Mouse (Mus musculus) urinary bladder, postnatal 10 days (tissue): ENCODE data around the gene Msh6.
"Not testable (repeated sequence)": the region's sequence is repeated elsewhere in the genome, so short reads cannot be mapped to it uniquely, and the experiment has no call there.

Experiments
- DNase-seq: peaks from one replicate; pipeline ENCODE4 v3.0.0; 2022; ENCODE audit warnings: low spot score

Gene Msh6

DNA sequence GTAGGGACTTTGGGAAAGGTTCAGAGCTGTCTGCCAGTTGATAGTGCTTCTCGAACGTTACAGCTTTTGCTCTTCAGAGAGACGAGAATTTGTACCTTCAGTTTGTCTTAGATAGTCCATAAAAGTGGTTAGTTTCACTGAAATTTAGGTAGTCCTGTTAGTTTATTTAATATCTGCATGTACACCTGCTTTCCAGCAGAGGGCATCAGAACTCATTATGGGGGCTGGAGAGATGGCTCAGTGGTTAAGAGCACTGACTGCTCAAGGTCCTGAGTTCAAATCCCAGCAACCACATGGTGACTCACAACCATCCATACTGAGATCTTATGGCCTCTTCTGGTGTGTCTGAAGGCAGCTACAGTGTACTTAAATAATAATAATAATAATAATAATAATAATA lies 7.2 kb downstream of the Msh6 start:
- no peak for DNase-seq

DNA sequence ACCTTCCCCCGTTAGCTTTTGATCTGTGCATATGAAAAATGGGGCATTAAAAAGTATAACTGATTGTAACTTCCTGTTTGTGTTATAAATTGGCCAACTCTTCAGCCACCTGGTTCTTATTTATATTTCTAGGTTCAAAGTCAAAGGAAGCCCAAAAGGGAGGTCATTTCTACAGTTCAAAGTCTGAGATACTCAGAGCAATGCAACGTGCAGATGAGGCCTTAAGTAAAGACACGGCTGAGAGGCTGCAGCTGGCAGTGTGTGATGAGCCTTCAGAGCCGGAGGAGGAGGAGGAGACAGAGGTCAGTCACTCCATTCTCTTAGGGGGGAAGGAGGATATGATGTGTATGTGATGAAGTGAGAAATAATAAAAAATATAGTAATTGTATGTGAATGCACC lies 8.5 kb downstream of the Msh6 start:
- no peak for DNase-seq

DNA sequence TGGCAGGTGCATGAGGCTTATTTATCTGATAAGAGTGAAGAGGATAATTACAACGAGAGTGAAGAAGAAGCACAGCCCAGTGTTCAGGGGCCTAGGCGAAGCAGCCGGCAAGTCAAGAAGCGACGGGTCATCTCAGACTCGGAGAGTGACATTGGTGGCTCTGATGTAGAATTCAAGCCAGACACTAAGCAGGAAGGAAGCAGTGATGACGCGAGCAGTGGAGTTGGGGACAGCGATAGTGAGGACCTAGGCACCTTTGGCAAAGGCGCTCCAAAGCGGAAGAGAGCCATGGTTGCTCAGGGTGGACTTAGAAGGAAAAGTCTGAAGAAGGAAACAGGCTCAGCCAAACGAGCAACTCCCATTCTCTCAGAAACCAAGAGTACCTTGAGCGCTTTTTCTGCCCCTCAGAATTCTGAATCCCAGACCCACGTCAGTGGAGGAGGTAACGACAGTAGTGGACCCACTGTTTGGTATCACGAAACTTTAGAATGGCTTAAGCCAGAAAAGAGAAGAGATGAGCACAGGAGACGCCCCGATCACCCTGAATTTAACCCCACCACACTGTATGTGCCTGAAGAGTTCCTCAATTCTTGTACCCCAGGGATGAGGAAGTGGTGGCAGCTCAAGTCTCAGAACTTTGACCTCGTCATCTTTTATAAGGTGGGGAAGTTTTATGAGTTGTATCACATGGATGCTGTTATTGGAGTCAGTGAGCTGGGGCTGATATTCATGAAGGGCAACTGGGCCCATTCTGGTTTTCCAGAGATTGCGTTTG lies 9.8 kb downstream of the Msh6 start:
- no peak for DNase-seq

GRCm38 (mm10) chr17:87985916-87986315 lies 11.1 kb downstream of the Msh6 start:
- DNase-seq = no peak

- DNase-seq = no peak
These were observed 12.6 kb downstream of the Msh6 start for GRCm38 (mm10) chr17:87987507-87987906.

DNA sequence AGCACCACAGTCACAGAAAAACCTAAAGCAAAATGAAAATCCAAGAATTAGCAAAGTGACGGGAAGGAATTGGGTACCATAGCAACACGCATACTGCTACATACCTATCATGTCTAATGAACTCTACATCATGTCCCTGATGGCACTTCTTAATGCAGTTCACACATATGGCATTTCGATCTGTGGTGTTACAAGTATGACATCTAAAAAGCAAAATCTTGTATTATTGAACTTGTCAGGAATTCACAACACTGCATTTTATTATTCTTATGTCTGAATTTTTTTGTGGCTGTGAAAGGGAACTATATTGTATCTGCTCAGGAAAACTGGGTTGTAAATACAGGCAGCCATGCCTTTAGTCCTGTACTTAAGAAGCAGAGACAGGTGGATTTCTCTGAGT lies 17.3 kb downstream of the Msh6 start:
- no peak for DNase-seq

DNA sequence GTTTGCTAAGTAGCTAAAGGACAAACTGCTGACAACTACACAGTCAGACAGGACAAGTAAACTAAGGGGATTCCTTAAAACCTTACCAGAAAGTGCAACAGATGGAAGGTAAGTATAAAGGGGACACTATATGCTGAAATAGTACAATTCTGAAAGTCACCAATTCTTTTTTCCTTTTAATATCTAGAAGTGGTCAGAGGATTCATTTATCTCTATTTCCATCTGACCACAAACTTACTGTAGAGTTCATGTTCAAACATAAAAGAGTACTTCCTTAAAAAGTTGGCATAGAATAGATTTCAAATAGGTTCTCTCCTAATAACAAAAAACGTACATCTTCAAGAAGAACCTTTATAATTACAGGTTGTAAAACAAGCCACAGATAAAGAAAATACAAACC lies 18.5 kb downstream of the Msh6 start:
- no peak for DNase-seq

- DNase-seq = no peak
These were observed 22.9 kb downstream of the Msh6 start for GRCm38 (mm10) chr17:87997808-87998207.

- no peak for DNase-seq
These were observed 30.0 kb downstream of the Msh6 start for GRCm38 (mm10) chr17:88004892-88005291.

- no peak for DNase-seq
These were observed 32.1 kb downstream of the Msh6 start for GRCm38 (mm10) chr17:88006956-88007355.

GRCm38 (mm10) chr17:88014456-88014855 lies 39.6 kb downstream of the Msh6 start:
- no peak for DNase-seq

- DNase-seq = not testable (repeated sequence)
These were observed 41.2 kb downstream of the Msh6 start for GRCm38 (mm10) chr17:88016027-88016426.

DNA sequence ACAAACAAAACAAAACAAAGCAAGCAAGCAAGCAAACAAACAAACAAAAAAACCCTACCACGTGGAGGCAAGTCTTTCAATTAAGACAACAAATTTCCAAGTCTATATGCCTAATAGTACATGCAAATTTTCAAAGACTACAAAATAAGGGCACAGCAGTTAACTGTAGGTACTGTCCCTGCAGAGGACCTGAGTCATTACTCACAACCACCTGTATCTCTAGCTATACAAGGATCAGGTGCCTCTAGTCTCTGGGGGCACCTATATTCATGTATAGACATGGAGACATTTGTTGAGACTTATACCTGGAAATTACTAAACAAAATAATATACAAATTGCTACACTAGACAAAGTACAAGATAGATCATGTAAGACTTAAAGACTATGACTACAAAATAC lies 49.1 kb downstream of the Msh6 start:
- DNase-seq = no peak

GRCm38 (mm10) chr17:88025227-88025626 lies 50.4 kb downstream of the Msh6 start:
- no peak for DNase-seq

DNA sequence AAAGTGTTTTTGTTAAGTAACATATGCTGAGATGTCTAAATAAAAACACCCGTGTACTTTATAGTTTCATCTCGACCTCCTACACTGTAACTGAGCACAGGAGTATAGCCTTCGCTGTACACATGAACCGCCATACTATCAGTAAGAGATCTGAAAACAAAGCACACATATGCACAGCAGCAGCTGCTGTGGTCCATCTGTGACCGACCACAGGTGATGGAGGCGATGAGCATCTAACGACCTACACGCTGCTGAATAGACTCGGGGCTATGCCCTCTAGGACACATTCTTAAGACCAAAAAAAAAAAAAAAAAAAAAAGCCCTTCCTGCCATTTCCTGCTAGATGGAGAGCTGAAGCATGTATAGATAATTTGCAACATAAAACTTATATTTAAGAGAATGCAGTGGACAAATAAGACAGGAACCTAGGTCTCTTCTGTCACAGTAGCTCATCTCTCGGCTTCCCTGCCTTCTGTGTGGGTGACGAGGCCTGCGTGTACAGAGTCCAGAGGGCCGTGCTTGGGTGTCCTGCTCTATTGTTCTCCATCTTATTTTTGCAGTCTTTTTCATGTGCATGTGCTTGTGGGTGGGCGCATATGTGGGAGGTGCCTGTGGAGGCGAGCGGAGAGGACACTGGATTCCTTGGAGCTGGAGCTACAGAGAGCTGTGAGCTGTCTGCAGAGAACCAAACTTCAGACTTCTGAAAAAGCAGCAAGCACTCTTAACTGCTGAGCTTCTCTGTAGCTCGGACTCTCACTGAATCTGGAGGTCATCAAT lies 54.5 kb downstream of the Msh6 start:
- no peak for DNase-seq

DNA sequence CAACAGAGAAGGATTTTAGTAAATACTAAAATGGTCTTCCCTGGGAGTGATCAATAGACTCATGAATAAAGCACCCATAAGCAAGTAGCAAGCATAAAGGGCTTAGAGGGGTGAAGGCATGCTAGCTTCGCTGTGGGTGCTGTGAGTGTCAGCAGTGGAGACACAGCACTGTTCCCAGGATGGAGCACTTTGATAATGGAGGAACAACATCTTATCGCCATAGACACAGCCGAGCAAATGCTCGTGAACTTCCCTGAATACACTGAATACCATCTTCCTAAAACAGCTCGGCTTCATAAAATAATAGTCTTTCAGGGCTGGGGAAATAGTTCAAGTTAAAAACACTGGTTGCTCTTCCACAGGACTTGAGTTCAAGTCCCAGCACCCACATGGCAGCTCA lies 56.9 kb downstream of the Msh6 start:
- no peak for DNase-seq

GRCm38 (mm10) chr17:88034418-88034817 lies 59.6 kb downstream of the Msh6 start:
- no peak for DNase-seq
